Mouse (Mus musculus) kidney, adult 2 months (tissue): Measurements from ENCODE around the gene Fgfr1op2.

Experiments
- CTCF ChIP-seq: fragments of 200-500 bp; conservative IDR thresholded peaks from 2 replicates; pipeline ENCODE4 v1.5.1; 2011; ENCODE audit warnings: low read depth, mild to moderate bottlenecking, control low read depth, low read length, moderate library complexity, mixed read lengths; ENCODE audit not compliant: insufficient read depth, insufficient read length
- POLR2A ChIP-seq: fragments of 200-500 bp; IDR thresholded peaks from one replicate; pipeline ENCODE4 v1.6.1; 2011; ENCODE audit warnings: low read depth, low read length, control low read depth

DNA sequence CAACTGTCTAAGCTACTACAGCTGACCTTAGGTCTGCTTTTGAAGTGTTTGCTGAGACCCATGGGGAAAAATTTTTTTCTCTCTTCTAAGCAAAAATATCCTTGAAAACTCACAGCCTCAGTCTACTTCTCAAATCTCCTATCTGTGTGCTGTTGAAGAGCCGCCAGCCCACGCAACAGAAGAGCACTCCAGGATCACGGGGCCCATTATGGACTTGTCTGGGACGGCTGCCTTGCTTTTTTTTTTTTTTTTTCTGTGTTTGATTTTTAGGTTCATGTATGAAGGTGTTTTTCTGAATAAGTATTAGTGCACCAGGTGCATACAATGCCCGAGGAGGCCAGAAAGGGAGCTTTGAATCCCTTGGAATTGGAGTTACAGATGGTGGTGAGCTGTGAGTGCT is 59.5 kb downstream of the Fgfr1op2 start:
- no peak for TF ChIP-seq CTCF
- no peak for TF ChIP-seq POLR2A
